Mouse (Mus musculus): ENCODE measurements around the gene Gm47955. TPM values are rescaled to one million over a fixed set of nuclear protein-coding genes. Genes with fewer than 3 reads are reported as not detected.

Gm47955 gene
- total and polyA plus RNA-seq, 3 experiments = 0.27 TPM; not detected in 2

DNA sequence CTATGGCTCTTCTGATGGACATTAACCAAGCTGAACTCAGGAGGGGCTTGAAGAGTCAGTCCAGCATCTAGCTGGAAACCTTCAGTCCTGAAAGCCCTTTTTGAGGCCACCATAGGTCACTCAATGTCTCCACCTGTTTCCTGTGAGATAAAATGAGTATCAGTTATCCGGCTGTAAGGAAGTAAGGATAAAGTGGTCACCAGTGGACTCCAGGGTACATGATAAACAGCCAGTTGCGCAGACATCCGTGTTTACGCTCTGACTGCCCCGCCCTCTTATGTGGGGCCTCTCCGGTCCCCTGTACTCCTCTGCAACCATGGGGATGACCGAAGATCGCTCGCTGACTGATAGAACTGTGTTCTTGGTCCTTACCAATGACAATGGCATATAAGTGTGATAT is 14.3 kb downstream of the Gm47955 start:
- Histone ChIP-seq H3K4me3 (ENCODE audit: low read depth, low read length) (no peak overlapping the region; the same call in 1 of the 2 replicates), H3K4me1 (ENCODE audit: insufficient read depth, low read depth, low read length) (peaks cover 18% of the 10 kb centered on the region), H3K9me3 (replicated peaks) (no peaks in the 10 kb centered on the region), H3K36me3 (replicated peaks) (no peaks in the 10 kb centered on the region), H3K27me3 (ENCODE audit: insufficient read depth, low read length) (0 out of 2 replicates have a peak, but pooled peaks cover 2% of the 10 kb centered on the region)
- TF ChIP-seq GATA1 (IDR thresholded peaks at IDR 0.05; ENCODE audit: borderline replicate concordance, low read length) (no peak), CTCF (IDR thresholded peaks at IDR 0.05; ENCODE audit: low read depth, low read length) (no peak), TAL1 (conservative IDR thresholded peaks at IDR 0.05; ENCODE audit: low read depth, low read length) (no peak), POLR2AphosphoS5 (IDR thresholded peaks at IDR 0.05; ENCODE audit: insufficient replicate concordance, low read depth, low read length) (no peak), GATA2 (IDR thresholded peaks at IDR 0.05; ENCODE audit: borderline replicate concordance, low read depth, low read length) (no peak)
- DNase-seq (ENCODE audit: low spot score) (no peak), ATAC-seq (ENCODE audit: extremely low read depth, insufficient number of reproducible peaks, low FRiP score, poor library complexity, severe bottlenecking) (peak; percentile 77)

DNA sequence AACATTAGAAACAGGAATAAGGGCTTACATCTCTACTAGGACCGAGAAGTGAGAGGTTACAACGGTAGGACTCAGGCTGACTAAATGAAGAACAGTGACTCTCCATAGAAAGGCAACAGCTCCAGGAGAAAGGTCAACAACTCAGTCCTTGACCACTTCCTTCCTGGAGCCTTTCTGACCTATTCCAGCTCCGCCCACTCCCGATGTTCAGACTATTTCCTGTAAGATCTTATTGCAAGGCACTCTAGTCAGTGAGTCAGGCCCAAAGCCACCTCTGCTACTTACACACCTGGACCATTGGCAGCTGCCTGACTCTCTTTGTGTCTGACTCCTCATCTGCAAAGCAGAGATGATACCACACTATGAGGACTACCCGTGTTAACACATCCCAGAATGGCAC is 15.7 kb downstream of the Gm47955 start:
- Histone ChIP-seq H3K27me3 (ENCODE audit: insufficient read depth, low read length) (0 out of 2 replicates have a peak, but pooled peaks cover 2% of the 10 kb centered on the region), H3K4me3 (ENCODE audit: low read depth, low read length) (no peak overlapping the region), H3K4me1 (ENCODE audit: insufficient read depth, low read depth, low read length) (peaks cover 18% of the 10 kb centered on the region), H3K9me3 (replicated peaks) (no peaks in the 10 kb centered on the region), H3K36me3 (replicated peaks) (no peaks in the 10 kb centered on the region)
- ATAC-seq (ENCODE audit: extremely low read depth, insufficient number of reproducible peaks, low FRiP score, poor library complexity, severe bottlenecking) = no peak
- DNase-seq (ENCODE audit: low spot score) = no peak
- TF ChIP-seq GATA2 (IDR thresholded peaks at IDR 0.05; ENCODE audit: borderline replicate concordance, low read depth, low read length) (no peak), GATA1 (IDR thresholded peaks at IDR 0.05; ENCODE audit: borderline replicate concordance, low read length) (no peak), TAL1 (conservative IDR thresholded peaks at IDR 0.05; ENCODE audit: low read depth, low read length) (no peak), CTCF (IDR thresholded peaks at IDR 0.05; ENCODE audit: low read depth, low read length) (no peak), POLR2AphosphoS5 (IDR thresholded peaks at IDR 0.05; ENCODE audit: insufficient replicate concordance, low read depth, low read length) (no peak)

- no peaks in the 10 kb centered on the region for H3K9me3 ChIP-seq (replicated peaks)
- no peaks in the 10 kb centered on the region for H3K27me3 ChIP-seq (ENCODE audit: insufficient read depth, low read length)
- ATAC-seq (ENCODE audit: extremely low read depth, insufficient number of reproducible peaks, low FRiP score, poor library complexity, severe bottlenecking) = no peak
- H3K4me1 ChIP-seq (ENCODE audit: insufficient read depth, low read depth, low read length) = peaks cover 14% of the 10 kb centered on the region
- no peaks in the 10 kb centered on the region for H3K36me3 ChIP-seq (replicated peaks)
- TF ChIP-seq TAL1 (conservative IDR thresholded peaks at IDR 0.05; ENCODE audit: low read depth, low read length) (no peak), GATA2 (IDR thresholded peaks at IDR 0.05; ENCODE audit: borderline replicate concordance, low read depth, low read length) (no peak), GATA1 (IDR thresholded peaks at IDR 0.05; ENCODE audit: borderline replicate concordance, low read length) (no peak), POLR2AphosphoS5 (IDR thresholded peaks at IDR 0.05; ENCODE audit: insufficient replicate concordance, low read depth, low read length) (no peak)
- no peak overlapping the region for H3K4me3 ChIP-seq (ENCODE audit: low read depth, low read length)
- DNase-seq (ENCODE audit: low spot score) = no peak
Observed at GRCm38 (mm10) chr1:82977840-82978239, 17.8 kb downstream of the Gm47955 start.

DNA sequence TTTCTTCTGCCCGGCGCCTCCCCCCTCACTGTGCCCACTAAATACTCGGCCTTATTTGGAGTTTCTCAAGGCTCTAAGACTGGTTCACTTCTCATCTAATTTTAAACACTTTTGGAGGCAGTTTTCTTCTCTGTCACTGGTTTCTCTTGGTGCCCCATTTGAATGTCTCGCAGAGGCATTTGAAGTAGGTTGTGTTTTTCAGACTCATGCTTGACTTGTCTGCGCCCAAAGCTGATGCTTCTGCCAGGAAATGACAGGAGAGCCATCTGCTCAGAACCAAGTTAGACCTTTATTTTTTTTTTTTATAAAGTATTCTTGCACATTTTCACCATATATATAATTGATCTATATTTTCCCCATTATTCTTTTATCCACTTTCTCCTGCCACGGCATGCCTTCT is 26.7 kb downstream of the Gm47955 start:
- no peak for ATAC-seq (ENCODE audit: extremely low read depth, insufficient number of reproducible peaks, low FRiP score, poor library complexity, severe bottlenecking)
- peaks cover 6% of the 10 kb centered on the region for H3K27me3 ChIP-seq (ENCODE audit: insufficient read depth, low read length)
- no peak for DNase-seq (ENCODE audit: low spot score)
- TF ChIP-seq GATA2 (IDR thresholded peaks at IDR 0.05; ENCODE audit: borderline replicate concordance, low read depth, low read length) (no peak), POLR2AphosphoS5 (IDR thresholded peaks at IDR 0.05; ENCODE audit: insufficient replicate concordance, low read depth, low read length) (no peak), GATA1 (IDR thresholded peaks at IDR 0.05; ENCODE audit: borderline replicate concordance, low read length) (no peak), TAL1 (conservative IDR thresholded peaks at IDR 0.05; ENCODE audit: low read depth, low read length) (no peak), CTCF (IDR thresholded peaks at IDR 0.05; ENCODE audit: low read depth, low read length) (no peak)
- no peaks in the 10 kb centered on the region for H3K36me3 ChIP-seq (replicated peaks)
- H3K9me3 ChIP-seq (replicated peaks) = peaks cover 7% of the 10 kb centered on the region
- no peak overlapping the region for H3K4me3 ChIP-seq (ENCODE audit: low read depth, low read length)
- peaks cover 1% of the 10 kb centered on the region; the same call in 1 of the 2 replicates for H3K4me1 ChIP-seq (ENCODE audit: insufficient read depth, low read depth, low read length)

GRCm38 (mm10) chr1:82987530-82988198 is 27.6 kb downstream of the Gm47955 start:
- peak; percentile 59; the same call in 1 of the 2 replicates for ATAC-seq (ENCODE audit: extremely low read depth, insufficient number of reproducible peaks, low FRiP score, poor library complexity, severe bottlenecking)
- peaks cover 13% of the 10 kb centered on the region for H3K27me3 ChIP-seq (ENCODE audit: insufficient read depth, low read length)
- TF ChIP-seq TAL1 (conservative IDR thresholded peaks at IDR 0.05; ENCODE audit: low read depth, low read length) (no peak), CTCF (IDR thresholded peaks at IDR 0.05; ENCODE audit: low read depth, low read length) (peak; percentile 56), GATA1 (IDR thresholded peaks at IDR 0.05; ENCODE audit: borderline replicate concordance, low read length) (no peak)
- peaks cover 7% of the 10 kb centered on the region for H3K9me3 ChIP-seq (replicated peaks)
- H3K36me3 ChIP-seq (replicated peaks) = no peaks in the 10 kb centered on the region
- peaks cover 1% of the 10 kb centered on the region; the same call in 1 of the 2 replicates for H3K4me1 ChIP-seq (ENCODE audit: insufficient read depth, low read depth, low read length)
- peak; percentile 27 for DNase-seq (ENCODE audit: low spot score)
- no peak overlapping the region for H3K4me3 ChIP-seq (ENCODE audit: low read depth, low read length)

- H3K4me3 ChIP-seq (ENCODE audit: low read depth, low read length) = no peak overlapping the region
- peaks cover 15% of the 10 kb centered on the region for H3K27me3 ChIP-seq (ENCODE audit: insufficient read depth, low read length)
- no peaks in the 10 kb centered on the region for H3K9me3 ChIP-seq (replicated peaks)
- ATAC-seq (ENCODE audit: extremely low read depth, insufficient number of reproducible peaks, low FRiP score, poor library complexity, severe bottlenecking) (no peak), DNase-seq (ENCODE audit: low spot score) (no peak)
- peaks cover 1% of the 10 kb centered on the region; the same call in 1 of the 2 replicates for H3K4me1 ChIP-seq (ENCODE audit: insufficient read depth, low read depth, low read length)
- TF ChIP-seq GATA1 (IDR thresholded peaks at IDR 0.05; ENCODE audit: borderline replicate concordance, low read length) (no peak), TAL1 (conservative IDR thresholded peaks at IDR 0.05; ENCODE audit: low read depth, low read length) (no peak), CTCF (IDR thresholded peaks at IDR 0.05; ENCODE audit: low read depth, low read length) (no peak), POLR2AphosphoS5 (IDR thresholded peaks at IDR 0.05; ENCODE audit: insufficient replicate concordance, low read depth, low read length) (no peak), GATA2 (IDR thresholded peaks at IDR 0.05; ENCODE audit: borderline replicate concordance, low read depth, low read length) (no peak)
- no peaks in the 10 kb centered on the region for H3K36me3 ChIP-seq (replicated peaks)
Observed at GRCm38 (mm10) chr1:82991062-82991461, 31.0 kb downstream of the Gm47955 start.
